Mouse (Mus musculus): ENCODE data around the gene Slco3a1. TPM values are rescaled to one million over a fixed set of nuclear protein-coding genes. Genes with fewer than 3 reads are reported as not detected.

Gene Slco3a1
- polyA plus RNA-seq, 1 experiment, result 44.9 TPM

DNA sequence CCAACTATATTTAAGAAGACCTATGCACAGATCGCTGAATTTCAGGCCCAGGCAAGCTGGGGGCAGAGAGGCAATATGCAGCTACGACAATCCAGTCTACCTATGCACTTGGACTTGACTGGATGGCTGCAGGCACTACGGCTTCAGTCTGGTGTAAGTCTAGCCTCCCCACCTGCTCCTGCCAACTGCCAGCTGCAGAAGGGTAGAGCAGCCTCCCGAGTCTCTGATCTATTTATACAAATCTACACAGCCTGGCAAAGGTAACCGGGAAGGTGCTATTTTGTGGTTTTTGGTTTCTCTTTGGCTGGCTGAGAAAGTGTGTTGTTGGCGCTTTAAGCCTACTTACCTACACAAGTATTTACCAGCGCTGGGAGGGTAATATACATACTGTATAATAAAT lies 10.3 kb downstream of the Slco3a1 start:
- no peaks in the 10 kb centered on the region for H3K27me3 ChIP-seq (replicated peaks; ENCODE audit: control insufficient read depth, insufficient read depth, low read length)
- H3K36me3 ChIP-seq (ENCODE audit: control insufficient read depth, insufficient read depth, low read length), result no peaks in the 10 kb centered on the region
- no peak for DNase-seq
- no peak overlapping the region for H3K4me3 ChIP-seq (ENCODE audit: insufficient read depth, low read depth, low read length)
- WGBS, result 71% methylated on average over 7 of the region's 7 CpGs
- H3K27ac ChIP-seq (ENCODE audit: insufficient read depth, low read depth, low read length), result no peak overlapping the region
- no peak for TF ChIP-seq CTCF (conservative IDR thresholded peaks at IDR 0.05; ENCODE audit: insufficient read depth, insufficient read length, low read depth, low read length)
- no peak for TF ChIP-seq POLR2A (IDR thresholded peaks at IDR 0.05; ENCODE audit: low read depth, low read length)
- H3K4me1 ChIP-seq (ENCODE audit: control insufficient read depth, insufficient read depth, low read length), result peaks cover 8% of the 10 kb centered on the region; the same call in 1 of the 2 replicates

DNA sequence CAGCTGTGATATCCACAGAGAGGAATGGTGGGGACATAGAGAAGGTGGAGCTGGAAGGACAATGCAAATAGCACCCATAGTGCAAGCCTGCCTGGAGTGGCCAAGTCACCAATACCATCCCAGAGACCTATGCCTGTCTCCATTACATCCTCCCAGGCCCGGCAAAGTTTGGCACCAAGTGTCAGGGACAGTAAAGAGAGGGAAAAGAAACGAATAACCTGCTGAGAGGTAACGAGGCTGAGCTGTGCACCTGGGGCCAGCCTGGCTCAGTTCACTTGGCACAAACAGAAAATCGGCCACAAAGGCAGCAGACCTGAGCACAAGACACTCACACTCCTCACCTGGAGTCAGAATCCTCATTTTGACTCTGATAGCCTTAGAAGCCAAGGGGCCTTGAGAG lies 12.6 kb downstream of the Slco3a1 start:
- Histone ChIP-seq H3K4me1 (ENCODE audit: control insufficient read depth, insufficient read depth, low read length) (peaks cover 8% of the 10 kb centered on the region; the same call in 1 of the 2 replicates), H3K27me3 (replicated peaks; ENCODE audit: control insufficient read depth, insufficient read depth, low read length) (no peaks in the 10 kb centered on the region), H3K27ac (ENCODE audit: insufficient read depth, low read depth, low read length) (no peak overlapping the region), H3K36me3 (ENCODE audit: control insufficient read depth, insufficient read depth, low read length) (no peaks in the 10 kb centered on the region), H3K4me3 (ENCODE audit: insufficient read depth, low read depth, low read length) (no peak overlapping the region)
- no peak for DNase-seq
- TF ChIP-seq CTCF (conservative IDR thresholded peaks at IDR 0.05; ENCODE audit: insufficient read depth, insufficient read length, low read depth, low read length) (no peak), POLR2A (IDR thresholded peaks at IDR 0.05; ENCODE audit: low read depth, low read length) (no peak)
- WGBS, result 67% methylated on average over 4 of the region's 4 CpGs

DNA sequence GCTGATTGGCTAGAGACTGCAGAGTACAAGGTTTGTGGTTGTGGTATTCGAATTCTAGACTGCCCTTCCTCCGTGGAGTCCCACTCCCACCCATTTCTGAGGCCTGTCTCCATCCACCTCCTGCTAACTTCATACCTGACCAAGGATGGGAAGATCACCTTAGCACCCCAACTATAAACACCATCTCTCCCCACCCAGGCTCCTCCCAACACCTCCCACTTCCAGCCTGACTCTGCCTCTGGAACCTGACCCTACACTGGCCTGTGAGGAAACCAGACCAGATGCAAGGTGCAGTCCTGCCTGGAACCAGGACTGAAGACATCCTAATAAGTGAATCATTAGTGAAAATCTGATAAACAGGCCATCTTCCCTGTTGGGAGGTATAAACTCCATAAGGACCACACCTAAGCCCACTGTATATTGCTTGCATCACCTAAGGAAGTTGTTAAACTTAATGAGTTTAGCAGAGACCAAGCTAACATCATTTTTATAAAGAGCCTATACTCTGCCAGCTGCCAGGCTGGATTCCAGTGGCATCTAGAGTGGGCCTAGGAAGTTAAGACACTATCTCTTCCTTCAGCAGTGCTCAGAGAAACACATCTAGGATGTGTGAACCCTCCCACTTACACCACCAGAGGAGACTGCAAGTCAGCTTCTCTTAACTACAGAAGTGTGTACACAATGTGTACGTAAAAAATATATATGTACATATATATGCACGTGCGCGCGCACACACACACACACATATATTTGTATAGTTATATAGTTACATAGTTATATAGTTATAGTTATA lies 13.5 kb downstream of the Slco3a1 start:
- no peak overlapping the region for H3K4me3 ChIP-seq (ENCODE audit: insufficient read depth, low read depth, low read length)
- H3K4me1 ChIP-seq (ENCODE audit: control insufficient read depth, insufficient read depth, low read length), result peaks cover 6% of the 10 kb centered on the region; the same call in 1 of the 2 replicates
- H3K27ac ChIP-seq (ENCODE audit: insufficient read depth, low read depth, low read length), result no peak overlapping the region
- WGBS, result 96% methylated on average over 7 of the region's 7 CpGs
- no peaks in the 10 kb centered on the region for H3K36me3 ChIP-seq (ENCODE audit: control insufficient read depth, insufficient read depth, low read length)
- no peaks in the 10 kb centered on the region for H3K27me3 ChIP-seq (replicated peaks; ENCODE audit: control insufficient read depth, insufficient read depth, low read length)
- DNase-seq, result no peak
- no peak for TF ChIP-seq POLR2A (IDR thresholded peaks at IDR 0.05; ENCODE audit: low read depth, low read length)
- no peak for TF ChIP-seq CTCF (conservative IDR thresholded peaks at IDR 0.05; ENCODE audit: insufficient read depth, insufficient read length, low read depth, low read length)

DNA sequence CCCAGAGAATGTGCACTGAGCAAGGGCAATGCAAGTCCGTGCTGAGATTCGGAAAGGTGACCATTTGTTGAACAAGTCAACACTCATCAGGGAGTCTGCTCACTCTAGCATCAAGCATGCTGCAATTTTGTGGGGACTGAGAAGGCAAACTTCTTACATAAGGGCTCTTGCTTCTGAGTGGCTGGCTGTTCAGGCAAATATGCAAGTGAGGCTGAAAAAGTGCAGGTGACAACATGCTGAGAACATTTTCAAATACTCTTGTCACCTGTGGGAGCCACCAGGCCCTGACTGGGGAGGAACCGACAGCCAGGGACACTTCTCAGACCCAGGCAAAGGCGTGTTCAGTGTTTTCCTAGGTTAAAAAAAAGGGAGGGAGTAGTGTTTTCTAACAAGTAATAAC lies 18.4 kb downstream of the Slco3a1 start:
- Histone ChIP-seq H3K4me1 (ENCODE audit: control insufficient read depth, insufficient read depth, low read length) (no peaks in the 10 kb centered on the region), H3K27me3 (replicated peaks; ENCODE audit: control insufficient read depth, insufficient read depth, low read length) (no peaks in the 10 kb centered on the region), H3K4me3 (ENCODE audit: insufficient read depth, low read depth, low read length) (no peak overlapping the region), H3K27ac (ENCODE audit: insufficient read depth, low read depth, low read length) (no peak overlapping the region), H3K36me3 (ENCODE audit: control insufficient read depth, insufficient read depth, low read length) (no peaks in the 10 kb centered on the region)
- DNase-seq, result no peak
- TF ChIP-seq CTCF (conservative IDR thresholded peaks at IDR 0.05; ENCODE audit: insufficient read depth, insufficient read length, low read depth, low read length) (no peak), POLR2A (IDR thresholded peaks at IDR 0.05; ENCODE audit: low read depth, low read length) (no peak)
- WGBS, result 84% methylated on average over 4 of the region's 4 CpGs

DNA sequence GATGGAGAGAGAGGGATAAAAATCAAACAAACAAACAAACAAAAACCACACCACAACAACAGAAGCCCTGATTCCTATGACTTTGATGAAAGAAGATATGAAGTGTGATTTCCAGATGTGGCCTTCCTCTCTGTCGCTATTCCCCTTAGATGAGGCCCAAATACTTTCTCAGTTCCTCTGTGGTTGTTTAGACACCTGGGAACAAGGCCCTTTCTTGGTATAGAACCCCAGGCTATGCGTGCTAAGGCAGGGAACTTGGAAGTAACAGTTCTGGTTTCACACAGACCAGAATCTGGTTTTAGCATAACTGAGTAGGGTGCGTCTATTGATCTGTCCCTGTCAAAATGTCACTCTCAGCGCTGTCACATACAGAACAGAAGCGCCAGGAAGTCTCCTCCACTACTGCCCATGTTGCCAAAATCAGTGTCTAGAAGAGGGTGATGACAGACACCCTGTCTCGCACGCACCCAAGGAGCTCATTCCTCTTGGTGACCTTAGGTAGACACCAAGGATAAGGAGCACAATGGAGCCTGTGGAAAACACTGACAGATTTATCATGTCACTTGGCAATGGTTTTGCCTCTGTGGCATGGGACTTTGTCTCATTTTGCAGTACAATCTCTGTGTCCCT lies 23.0 kb downstream of the Slco3a1 start:
- Histone ChIP-seq H3K4me3 (ENCODE audit: insufficient read depth, low read depth, low read length) (no peak overlapping the region), H3K27ac (ENCODE audit: insufficient read depth, low read depth, low read length) (no peak overlapping the region), H3K27me3 (replicated peaks; ENCODE audit: control insufficient read depth, insufficient read depth, low read length) (no peaks in the 10 kb centered on the region), H3K36me3 (ENCODE audit: control insufficient read depth, insufficient read depth, low read length) (no peaks in the 10 kb centered on the region), H3K4me1 (ENCODE audit: control insufficient read depth, insufficient read depth, low read length) (peaks cover 7% of the 10 kb centered on the region)
- 93% methylated on average over 7 of the region's 7 CpGs for WGBS
- TF ChIP-seq CTCF (conservative IDR thresholded peaks at IDR 0.05; ENCODE audit: insufficient read depth, insufficient read length, low read depth, low read length), result no peak
- TF ChIP-seq POLR2A (IDR thresholded peaks at IDR 0.05; ENCODE audit: low read depth, low read length), result no peak
- DNase-seq, result no peak

DNA sequence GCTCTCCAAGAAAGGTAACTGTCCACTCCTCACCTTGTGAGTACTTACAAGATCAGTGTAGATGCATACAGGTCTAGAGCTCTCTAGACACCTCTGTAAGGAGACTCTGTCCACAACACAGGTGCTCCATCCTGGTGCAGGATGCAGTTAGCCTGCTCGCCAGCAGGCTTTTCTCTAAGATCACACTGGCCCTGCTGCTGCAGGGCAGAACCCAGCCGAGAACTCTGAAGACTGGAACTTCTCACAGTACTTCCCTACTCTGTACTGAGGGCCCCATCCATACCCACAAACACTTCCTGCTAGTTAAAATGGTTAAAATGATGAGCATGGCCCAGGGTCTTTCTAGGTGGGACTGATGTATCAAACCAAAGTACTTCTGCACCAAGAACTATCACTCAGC lies 24.7 kb downstream of the Slco3a1 start:
- TF ChIP-seq POLR2A (IDR thresholded peaks at IDR 0.05; ENCODE audit: low read depth, low read length), result no peak
- no peak for TF ChIP-seq CTCF (conservative IDR thresholded peaks at IDR 0.05; ENCODE audit: insufficient read depth, insufficient read length, low read depth, low read length)
- DNase-seq, result no peak
- Histone ChIP-seq H3K4me1 (ENCODE audit: control insufficient read depth, insufficient read depth, low read length) (peaks cover 7% of the 10 kb centered on the region), H3K27ac (ENCODE audit: insufficient read depth, low read depth, low read length) (peak overlapping the region; percentile 16; the same call in 1 of the 2 replicates), H3K36me3 (ENCODE audit: control insufficient read depth, insufficient read depth, low read length) (no peaks in the 10 kb centered on the region), H3K4me3 (ENCODE audit: insufficient read depth, low read depth, low read length) (no peak overlapping the region), H3K27me3 (replicated peaks; ENCODE audit: control insufficient read depth, insufficient read depth, low read length) (no peaks in the 10 kb centered on the region)
- 89% methylated on average over 2 of the region's 2 CpGs for WGBS

DNA sequence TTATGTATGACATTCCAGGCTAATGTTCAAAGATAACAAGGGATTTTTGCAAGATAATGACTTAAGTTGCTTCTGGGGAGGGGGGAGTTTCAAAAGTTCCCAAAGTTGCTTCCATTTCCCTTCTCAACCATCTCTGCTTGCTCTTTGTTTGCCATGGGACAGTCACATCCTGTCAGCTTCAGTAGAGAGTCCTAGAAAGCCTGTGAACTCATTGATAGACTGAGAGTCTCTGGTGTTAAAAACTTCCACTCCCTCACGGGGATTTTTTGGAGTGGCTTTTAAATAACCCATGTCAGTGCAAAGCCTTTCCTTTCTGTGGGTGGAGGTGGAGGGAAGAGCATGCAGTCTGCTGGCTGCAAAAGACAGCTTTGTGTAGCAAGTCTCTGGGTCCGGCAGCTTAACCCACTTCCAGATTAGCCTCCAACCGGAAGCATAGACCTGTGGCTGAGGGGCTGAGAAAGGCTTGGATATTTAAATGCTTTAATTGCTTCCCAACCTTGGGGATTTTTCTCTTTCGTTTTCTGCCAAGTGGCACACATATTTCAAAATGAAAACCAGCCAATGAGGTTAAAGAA lies 25.3 kb downstream of the Slco3a1 start:
- DNase-seq, result peak; percentile 43
- H3K36me3 ChIP-seq (ENCODE audit: control insufficient read depth, insufficient read depth, low read length), result no peaks in the 10 kb centered on the region
- H3K4me3 ChIP-seq (ENCODE audit: insufficient read depth, low read depth, low read length), result no peak overlapping the region
- peaks cover 7% of the 10 kb centered on the region for H3K4me1 ChIP-seq (ENCODE audit: control insufficient read depth, insufficient read depth, low read length)
- H3K27ac ChIP-seq (ENCODE audit: insufficient read depth, low read depth, low read length), result 0 out of 2 replicates have a peak overlapping the region, but pooled peaks have one; percentile 0
- TF ChIP-seq CTCF (conservative IDR thresholded peaks at IDR 0.05; ENCODE audit: insufficient read depth, insufficient read length, low read depth, low read length) (no peak), POLR2A (IDR thresholded peaks at IDR 0.05; ENCODE audit: low read depth, low read length) (no peak)
- no peaks in the 10 kb centered on the region for H3K27me3 ChIP-seq (replicated peaks; ENCODE audit: control insufficient read depth, insufficient read depth, low read length)
- 57% methylated on average over 4 of the region's 4 CpGs for WGBS
